Mouse (Mus musculus) lung, adult 2 months (tissue): ENCODE measurements around the gene Sema4a.

ENCODE experiments used
- CTCF ChIP-seq: fragments of 200-500 bp; IDR thresholded peaks from 2 replicates; pipeline ENCODE4 v1.5.1; 2011; ENCODE audit warnings: mild to moderate bottlenecking, low read length, control low read depth; ENCODE audit not compliant: insufficient read depth
- POLR2A ChIP-seq: fragments of 200-500 bp; IDR thresholded peaks from 2 replicates; pipeline ENCODE4 v1.6.1; 2011; ENCODE audit warnings: low read depth, mild to moderate bottlenecking, control low read depth, low read length, borderline replicate concordance; ENCODE audit errors: extremely low read depth

GRCm38 (mm10) chr3:88437454-88437853 is 23.5 kb downstream of the Sema4a start:
- TF ChIP-seq CTCF = no peak
- TF ChIP-seq POLR2A = no peak
